Mouse (Mus musculus) erythroblast, embryonic 14.5 days (primary cell): Measurements from ENCODE around the gene S1pr1. TPM values are rescaled to one million over a fixed set of nuclear protein-coding genes. Genes with fewer than 3 reads are reported as not detected.

ENCODE experiments used
- H3K27me3 ChIP-seq: 2 replicates; pipeline ENCODE4 v1.6.1; 2012; ENCODE audit warnings: inconsistent platforms; ENCODE audit not compliant: control insufficient read depth
- H3K36me3 ChIP-seq: 2 replicates; pipeline ENCODE4 v1.6.1; 2012; ENCODE audit warnings: mild to moderate bottlenecking, inconsistent platforms; ENCODE audit not compliant: control insufficient read depth
- H3K4me1 ChIP-seq: 2 replicates; pipeline ENCODE4 v1.6.1; 2012; ENCODE audit warnings: inconsistent platforms; ENCODE audit not compliant: control insufficient read depth
- H3K4me3 ChIP-seq: replicated peaks from 2 replicates; pipeline ENCODE3; 2012; ENCODE audit warnings: moderate library complexity, mild to moderate bottlenecking, inconsistent platforms
- H3K9me3 ChIP-seq: 2 replicates; pipeline ENCODE4 v1.6.1; 2012; ENCODE audit warnings: low read length, inconsistent platforms, mixed read lengths; ENCODE audit not compliant: control insufficient read depth
- GATA1 ChIP-seq: IDR thresholded peaks from 2 replicates; pipeline ENCODE4 v1.6.1; 2012; ENCODE audit warnings: low read length, inconsistent platforms, mixed read lengths
- TAL1 ChIP-seq: IDR thresholded peaks from 3 replicates; pipeline ENCODE4 v1.6.1; 2012; ENCODE audit warnings: low read length, inconsistent platforms, mixed read lengths
- polyA plus RNA-seq: library from polyadenylated mRNA; stranded (reverse); fragments of >175 nt; gene quantifications from 2 replicates; pipeline ENCODE4 v1.2.3, GENCODE M21; 2012

S1pr1 gene
- polyA plus RNA-seq, 1 experiment, result not detected

GRCm38 (mm10) chr3:115715900-115716515, 1.1 kb upstream of the S1pr1 start:
- peaks cover 24% of the 10 kb centered on the region for H3K27me3 ChIP-seq
- TF ChIP-seq GATA1 (no peak), TAL1 (no peak)
- no peaks in the 10 kb centered on the region for H3K9me3 ChIP-seq
- peaks cover 28% of the 10 kb centered on the region for H3K4me1 ChIP-seq
- H3K36me3 ChIP-seq, result peaks cover 2% of the 10 kb centered on the region; the same call in 1 of the 2 replicates
- H3K4me3 ChIP-seq, result no peak overlapping the region

- peak overlapping the region; percentile 62 for H3K4me3 ChIP-seq
- H3K27me3 ChIP-seq, result peaks cover 24% of the 10 kb centered on the region
- TF ChIP-seq TAL1 (no peak), GATA1 (no peak)
- H3K4me1 ChIP-seq, result peaks cover 28% of the 10 kb centered on the region
- peaks cover 2% of the 10 kb centered on the region; the same call in 1 of the 2 replicates for H3K36me3 ChIP-seq
- no peaks in the 10 kb centered on the region for H3K9me3 ChIP-seq
Observed at GRCm38 (mm10) chr3:115714049-115714435, 830 bp downstream of the S1pr1 start.

GRCm38 (mm10) chr3:115713417-115714048, 1.3 kb downstream of the S1pr1 start:
- peaks cover 2% of the 10 kb centered on the region; the same call in 1 of the 2 replicates for H3K36me3 ChIP-seq
- H3K4me3 ChIP-seq, result peak overlapping the region; percentile 62
- H3K4me1 ChIP-seq, result peaks cover 28% of the 10 kb centered on the region
- no peaks in the 10 kb centered on the region for H3K9me3 ChIP-seq
- TF ChIP-seq GATA1 (no peak), TAL1 (no peak)
- peaks cover 24% of the 10 kb centered on the region for H3K27me3 ChIP-seq

GRCm38 (mm10) chr3:115712808-115713200, 2.1 kb downstream of the S1pr1 start:
- H3K4me3 ChIP-seq, result no peak overlapping the region
- H3K27me3 ChIP-seq, result peaks cover 24% of the 10 kb centered on the region
- no peaks in the 10 kb centered on the region for H3K9me3 ChIP-seq
- TF ChIP-seq GATA1 (no peak), TAL1 (no peak)
- H3K36me3 ChIP-seq, result peaks cover 2% of the 10 kb centered on the region; the same call in 1 of the 2 replicates
- H3K4me1 ChIP-seq, result peaks cover 28% of the 10 kb centered on the region

- no peaks in the 10 kb centered on the region for H3K9me3 ChIP-seq
- peaks cover 2% of the 10 kb centered on the region; the same call in 1 of the 2 replicates for H3K36me3 ChIP-seq
- no peak overlapping the region for H3K4me3 ChIP-seq
- peaks cover 28% of the 10 kb centered on the region for H3K4me1 ChIP-seq
- no peak for TF ChIP-seq TAL1
- TF ChIP-seq GATA1, result no peak
- peaks cover 24% of the 10 kb centered on the region for H3K27me3 ChIP-seq
Observed at GRCm38 (mm10) chr3:115711924-115712807, 2.7 kb downstream of the S1pr1 start.

GRCm38 (mm10) chr3:115711393-115711792, 3.5 kb downstream of the S1pr1 start:
- peaks cover 24% of the 10 kb centered on the region for H3K27me3 ChIP-seq
- H3K36me3 ChIP-seq, result peaks cover 2% of the 10 kb centered on the region; the same call in 1 of the 2 replicates
- no peak for TF ChIP-seq TAL1
- no peak for TF ChIP-seq GATA1
- H3K4me3 ChIP-seq, result no peak overlapping the region
- H3K4me1 ChIP-seq, result peaks cover 27% of the 10 kb centered on the region
- H3K9me3 ChIP-seq, result no peaks in the 10 kb centered on the region

GRCm38 (mm10) chr3:115710051-115710450, 4.8 kb downstream of the S1pr1 start:
- peaks cover 2% of the 10 kb centered on the region; the same call in 1 of the 2 replicates for H3K36me3 ChIP-seq
- TF ChIP-seq TAL1 (no peak), GATA1 (no peak)
- peaks cover 13% of the 10 kb centered on the region for H3K4me1 ChIP-seq
- H3K27me3 ChIP-seq, result peaks cover 18% of the 10 kb centered on the region
- no peaks in the 10 kb centered on the region for H3K9me3 ChIP-seq
- no peak overlapping the region for H3K4me3 ChIP-seq

GRCm38 (mm10) chr3:115709118-115709574, 5.7 kb downstream of the S1pr1 start:
- peaks cover 7% of the 10 kb centered on the region for H3K4me1 ChIP-seq
- H3K36me3 ChIP-seq, result peaks cover 2% of the 10 kb centered on the region; the same call in 1 of the 2 replicates
- H3K9me3 ChIP-seq, result no peaks in the 10 kb centered on the region
- H3K4me3 ChIP-seq, result no peak overlapping the region
- no peak for TF ChIP-seq TAL1
- H3K27me3 ChIP-seq, result peaks cover 10% of the 10 kb centered on the region

GRCm38 (mm10) chr3:115706736-115707135, 8.1 kb downstream of the S1pr1 start:
- H3K36me3 ChIP-seq, result no peaks in the 10 kb centered on the region; the same call in 1 of the 2 replicates
- H3K4me3 ChIP-seq, result no peak overlapping the region
- H3K4me1 ChIP-seq, result no peaks in the 10 kb centered on the region
- TF ChIP-seq TAL1 (no peak), GATA1 (no peak)
- H3K9me3 ChIP-seq, result no peaks in the 10 kb centered on the region
- H3K27me3 ChIP-seq, result no peaks in the 10 kb centered on the region
